Mouse (Mus musculus) liver, embryonic 14.5 days (tissue): ENCODE data around the gene Bcl11b.

Experiments used
- CTCF ChIP-seq: IDR thresholded peaks from 2 replicates; pipeline ENCODE4 v1.5.1; 2016; ENCODE audit warnings: antibody characterized with exemption, low read depth, control low read depth
- EP300 ChIP-seq: IDR thresholded peaks from 2 replicates; pipeline ENCODE4 v1.6.1; 2016; ENCODE audit warnings: antibody characterized with exemption, low read depth

GRCm38 (mm10) chr12:108002436-108003189 lies 789 bp downstream of the Bcl11b start:
- TF ChIP-seq EP300 (no peak), CTCF (no peak)
